Mouse (Mus musculus) hindbrain, embryonic 11.5 days (tissue): Measurements from ENCODE around the gene Fam126a. TPM values are rescaled to one million over a fixed set of nuclear protein-coding genes. Genes with fewer than 3 reads are reported as not detected.

Experiments used
- ATAC-seq: fragments of 200-750 bp; cut with Nextera tagmentation; 2 replicates; pipeline ENCODE4 v1.8.0; 2017; ENCODE audit warnings: mild to moderate bottlenecking, moderate TSS enrichment, moderate library complexity; ENCODE audit not compliant: low FRiP score
- DNase-seq: peaks from one replicate; pipeline ENCODE4 v3.0.0-alpha.2; 2015; ENCODE audit warnings: low spot score
- H3K27ac ChIP-seq: fragments of 300-500 bp; sonication (generic); 2 replicates; pipeline ENCODE4 v1.5.1; 2014; ENCODE audit warnings: mild to moderate bottlenecking, low read depth, low read length
- H3K27me3 ChIP-seq: fragments of 300-500 bp; sonication (generic); 2 replicates; pipeline ENCODE4 v1.6.1; 2014; ENCODE audit warnings: mild to moderate bottlenecking, low read length, moderate library complexity, mixed read lengths; ENCODE audit not compliant: control insufficient read depth, insufficient read depth
- H3K36me3 ChIP-seq: fragments of 300-500 bp; sonication (generic); 2 replicates; pipeline ENCODE4 v1.6.1; 2014; ENCODE audit warnings: mild to moderate bottlenecking, low read length, moderate library complexity, mixed read lengths; ENCODE audit not compliant: control insufficient read depth, insufficient read depth
- H3K4me1 ChIP-seq: fragments of 300-500 bp; sonication (generic); replicated peaks from 2 replicates; pipeline ENCODE4 v1.6.1; 2014; ENCODE audit warnings: low read length, mixed read lengths; ENCODE audit not compliant: control insufficient read depth, insufficient read depth
- H3K4me2 ChIP-seq: fragments of 300-500 bp; sonication (generic); replicated peaks from 2 replicates; pipeline ENCODE4 v1.6.1; 2014; ENCODE audit warnings: mild to moderate bottlenecking, low read depth, low read length
- H3K4me3 ChIP-seq: fragments of 300-500 bp; sonication (generic); 2 replicates; pipeline ENCODE4 v1.5.1; 2014; ENCODE audit warnings: low read depth, low read length
- H3K9ac ChIP-seq: fragments of 300-500 bp; sonication (generic); 2 replicates; pipeline ENCODE4 v1.6.1; 2014; ENCODE audit warnings: low read depth, low read length
- H3K9me3 ChIP-seq: fragments of 300-500 bp; sonication (generic); 2 replicates; pipeline ENCODE4 v1.6.1; 2016; ENCODE audit warnings: low read length; ENCODE audit not compliant: control insufficient read depth
- WGBS: fragments of 180-500 bp; shearing (Covaris S2); extraction: QIAGEN DNeasy Blood & Tissue Kit; methylation state at CpG from one replicate; pipeline ENCODE4 v1.1.7; 2014; 5-methylcytosine and 5-hydroxymethylcytosine counted together
- polyA plus RNA-seq: library from polyadenylated mRNA; unstranded; fragments of >200 nt; fragmentation: Nextera tagmentation; extraction: Ambion mirVana; gene quantifications from 2 replicates; pipeline ENCODE4 v1.2.1, GENCODE M21; 2014

Gene Fam126a
- polyA plus RNA-seq, 1 experiment from 2014 or later: 38.8 TPM

- no peaks in the 10 kb centered on the region for H3K9me3 ChIP-seq
- no peak for DNase-seq
- ATAC-seq: no peak
- H3K27me3 ChIP-seq: no peaks in the 10 kb centered on the region
- H3K4me3 ChIP-seq: no peak overlapping the region
- no peak overlapping the region for H3K27ac ChIP-seq
- H3K4me1 ChIP-seq: no peaks in the 10 kb centered on the region
- no peak overlapping the region for H3K9ac ChIP-seq
- H3K4me2 ChIP-seq: no peak overlapping the region
- H3K36me3 ChIP-seq: no peaks in the 10 kb centered on the region
- WGBS: 61% methylated on average over 3 of the region's 3 CpGs
Observed at GRCm38 (mm10) chr5:24034970-24035369, 4.5 kb upstream of the Fam126a start.

DNA sequence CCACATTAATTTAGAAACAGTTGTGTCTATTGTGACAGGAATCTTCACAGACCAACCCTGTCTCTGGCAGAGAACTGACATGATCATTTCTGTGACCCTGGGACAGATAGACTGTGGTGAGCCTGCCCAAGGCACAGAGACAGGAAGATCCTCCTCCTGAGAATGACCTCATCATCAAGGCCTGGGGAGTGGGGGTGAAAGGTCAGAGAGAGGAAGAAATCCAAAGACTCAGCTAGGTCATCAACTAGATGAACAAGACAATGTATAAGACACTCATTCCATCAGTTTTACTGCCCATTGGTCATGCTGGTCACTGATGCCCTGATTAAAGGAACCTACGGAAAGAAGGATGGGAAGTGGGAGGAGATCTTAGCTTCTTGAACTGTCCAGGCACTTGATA is 3.6 kb upstream of the Fam126a start:
- Histone ChIP-seq H3K9ac (no peak overlapping the region), H3K4me2 (no peak overlapping the region), H3K27ac (no peak overlapping the region), H3K27me3 (no peaks in the 10 kb centered on the region), H3K4me1 (no peaks in the 10 kb centered on the region), H3K4me3 (no peak overlapping the region), H3K36me3 (no peaks in the 10 kb centered on the region), H3K9me3 (no peaks in the 10 kb centered on the region)
- ATAC-seq (no peak), DNase-seq (no peak)
- WGBS: 90% methylated on average over 1 of the region's 1 CpGs

GRCm38 (mm10) chr5:24029946-24030578 is 428 bp downstream of the Fam126a start:
- peak overlapping the region; percentile 84 for H3K4me2 ChIP-seq
- H3K9ac ChIP-seq: peak overlapping the region; percentile 84
- no peaks in the 10 kb centered on the region for H3K9me3 ChIP-seq
- no peaks in the 10 kb centered on the region for H3K4me1 ChIP-seq
- H3K36me3 ChIP-seq: no peaks in the 10 kb centered on the region
- under 1% methylated on average over 72 of the region's 73 CpGs for WGBS
- DNase-seq: peak; percentile 66
- H3K27ac ChIP-seq: peak overlapping the region; percentile 78
- peak; percentile 88 for ATAC-seq
- peak overlapping the region; percentile 87 for H3K4me3 ChIP-seq
- H3K27me3 ChIP-seq: no peaks in the 10 kb centered on the region

- DNase-seq: peak; percentile 64
- H3K27me3 ChIP-seq: no peaks in the 10 kb centered on the region
- no peak overlapping the region; the same call in 1 of the 2 replicates for H3K27ac ChIP-seq
- no peaks in the 10 kb centered on the region for H3K4me1 ChIP-seq
- peak overlapping the region; percentile 87 for H3K4me3 ChIP-seq
- no peaks in the 10 kb centered on the region for H3K9me3 ChIP-seq
- WGBS: 6% methylated on average over 11 of the region's 11 CpGs
- H3K36me3 ChIP-seq: no peaks in the 10 kb centered on the region
- H3K4me2 ChIP-seq: peak overlapping the region; percentile 84
- H3K9ac ChIP-seq: peak overlapping the region; percentile 84
- peak; percentile 43; the same call in 1 of the 2 replicates for ATAC-seq
Observed at GRCm38 (mm10) chr5:24029331-24029771, 1.1 kb downstream of the Fam126a start.

- Histone ChIP-seq H3K36me3 (no peaks in the 10 kb centered on the region), H3K4me3 (no peak overlapping the region), H3K9ac (no peak overlapping the region), H3K4me1 (no peaks in the 10 kb centered on the region), H3K4me2 (no peak overlapping the region), H3K27ac (no peak overlapping the region), H3K27me3 (no peaks in the 10 kb centered on the region), H3K9me3 (no peaks in the 10 kb centered on the region)
- WGBS: 90% methylated on average over 3 of the region's 3 CpGs
- no peak for DNase-seq
- ATAC-seq: no peak
Observed at GRCm38 (mm10) chr5:24024957-24025356, 5.5 kb downstream of the Fam126a start.

DNA sequence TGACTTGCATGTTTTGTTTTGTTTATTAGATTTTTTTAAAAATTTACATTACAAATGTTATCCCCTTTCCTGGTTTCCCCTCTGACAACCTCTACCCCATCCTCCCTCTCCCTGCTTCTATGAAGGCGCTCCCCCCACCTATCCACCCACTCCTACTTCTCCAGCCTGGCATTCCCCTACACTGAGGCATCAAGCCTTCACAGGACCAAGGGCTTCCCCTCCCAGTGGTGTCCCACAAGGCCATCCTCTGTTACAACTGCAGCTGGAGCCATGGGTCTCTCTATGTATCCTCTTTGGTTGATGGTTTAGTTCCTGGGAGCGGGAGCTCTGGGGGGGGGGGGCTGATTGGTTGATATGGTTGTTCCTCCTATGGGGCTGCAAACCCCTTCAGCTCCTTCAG is 7.3 kb downstream of the Fam126a start:
- Histone ChIP-seq H3K4me2 (no peak overlapping the region), H3K4me1 (peaks cover 3% of the 10 kb centered on the region; the same call in 1 of the 2 replicates), H3K9ac (no peak overlapping the region), H3K4me3 (no peak overlapping the region), H3K9me3 (no peaks in the 10 kb centered on the region), H3K36me3 (no peaks in the 10 kb centered on the region), H3K27ac (no peak overlapping the region), H3K27me3 (no peaks in the 10 kb centered on the region)
- ATAC-seq (no peak), DNase-seq (no peak)
- WGBS: 92% methylated on average over 2 of the region's 2 CpGs

GRCm38 (mm10) chr5:24021683-24022082 is 8.8 kb downstream of the Fam126a start:
- Histone ChIP-seq H3K27me3 (no peaks in the 10 kb centered on the region), H3K9me3 (no peaks in the 10 kb centered on the region), H3K4me3 (no peak overlapping the region), H3K4me2 (no peak overlapping the region), H3K27ac (no peak overlapping the region), H3K9ac (no peak overlapping the region), H3K36me3 (no peaks in the 10 kb centered on the region), H3K4me1 (peaks cover 3% of the 10 kb centered on the region; the same call in 1 of the 2 replicates)
- 83% methylated on average over 5 of the region's 5 CpGs for WGBS
- ATAC-seq: no peak
- no peak for DNase-seq

- no peak for ATAC-seq
Observed at GRCm38 (mm10) chr5:24020380-24020779, 10.1 kb downstream of the Fam126a start.

More at GRCm38 (mm10) chr5:24020380-24020779, 10.1 kb downstream of the Fam126a start:
- WGBS: 69% methylated on average over 4 of the region's 4 CpGs
- Histone ChIP-seq H3K4me3 (no peak overlapping the region), H3K27ac (peak overlapping the region; percentile 84; the same call in 1 of the 2 replicates), H3K4me2 (no peak overlapping the region), H3K27me3 (no peaks in the 10 kb centered on the region), H3K9me3 (no peaks in the 10 kb centered on the region), H3K9ac (no peak overlapping the region), H3K4me1 (peaks cover 3% of the 10 kb centered on the region; the same call in 1 of the 2 replicates), H3K36me3 (no peaks in the 10 kb centered on the region)
- peak; percentile 32 for DNase-seq
